Comparison of ENCODE assay signal across 8 mouse cellular contexts in genomic region chr17:21516201-21517129, GRCm38 (mm10). TPM values are rescaled to one million over a fixed set of nuclear protein-coding genes. Genes with fewer than 3 reads are reported as not detected.
A peak's percentile ranks its signal among the peaks of the same experiment; 100 is the strongest.
DNase-seq lines count a peak whose midpoint lies in the region; ATAC-seq and TF ChIP-seq lines count a peak whose summit lies in the region.

No protein-coding gene starts in this region.

- peak; percentile 90 for ATAC-seq in forebrain, postnatal 0 days

- H3K27ac ChIP-seq in forebrain, postnatal 0 days (ENCODE audit: low read depth, low read length): peak overlapping the region; percentile 82
- H3K27ac ChIP-seq in hindbrain, embryonic 10.5 days: peak overlapping the region; percentile 89

- peak; percentile 78 for DNase-seq in MN1 (ENCODE audit: low spot score)
- peak; percentile 47 to 56 for DNase-seq in cerebellum, adult 18-20 months
- peak; percentile 77 for DNase-seq in forebrain, postnatal 0 days
- DNase-seq in hindbrain, embryonic 10.5 days (ENCODE audit: low spot score): peak; percentile 83
- peak; percentile 53 for DNase-seq in layer of hippocampus, adult 9-11 months
- DNase-seq in lung, postnatal 14 days: peak; percentile 74
- peak; percentile 77 for DNase-seq in retina, embryonic 14.5 days (ENCODE audit: low spot score)
- DNase-seq in urinary bladder, adult 2 months (ENCODE audit: low spot score): peak; percentile 51

- no peak for TF ChIP-seq CTCF in forebrain, postnatal 0 days (IDR thresholded peaks at IDR 0.05; ENCODE audit: low read depth)

- no peaks in the 10 kb centered on the region for H3K27me3 ChIP-seq in forebrain, postnatal 0 days (ENCODE audit: insufficient read depth, low read length)
- H3K27me3 ChIP-seq in hindbrain, embryonic 10.5 days (ENCODE audit: insufficient read depth, poor library complexity, severe bottlenecking): no peaks in the 10 kb centered on the region

- 0 out of 2 replicates have a peak, but pooled peaks cover 2% of the 10 kb centered on the region for H3K4me1 ChIP-seq in forebrain, postnatal 0 days (ENCODE audit: insufficient read depth)
- H3K4me1 ChIP-seq in hindbrain, embryonic 10.5 days (replicated peaks): peaks cover 8% of the 10 kb centered on the region; the same call in 1 of the 2 replicates

- peak overlapping the region; percentile 81 for H3K4me2 ChIP-seq in forebrain, postnatal 0 days (ENCODE audit: low read depth)

- H3K36me3 ChIP-seq in forebrain, postnatal 0 days (ENCODE audit: insufficient read depth): peaks cover 5% of the 10 kb centered on the region; the same call in 1 of the 2 replicates
- no peaks in the 10 kb centered on the region for H3K36me3 ChIP-seq in hindbrain, embryonic 10.5 days

- H3K9me3 ChIP-seq in forebrain, postnatal 0 days (ENCODE audit: low read length): no peaks in the 10 kb centered on the region
- H3K9me3 ChIP-seq in hindbrain, embryonic 10.5 days: no peaks in the 10 kb centered on the region

- H3K9ac ChIP-seq in forebrain, postnatal 0 days: peak overlapping the region; percentile 56

- H3K4me3 ChIP-seq in forebrain, postnatal 0 days (ENCODE audit: low read depth, low read length): peak overlapping the region; percentile 48
- H3K4me3 ChIP-seq in hindbrain, embryonic 10.5 days: peak overlapping the region; percentile 57

- WGBS in forebrain, postnatal 0 days: 1% methylated on average over 37 of the region's 37 CpGs
- WGBS in hindbrain, embryonic 10.5 days: 0% methylated on average over 37 of the region's 37 CpGs

RNA-seq across cellular contexts. Expression of gene Zfp52, which starts 18.9 kb away (rescaled TPM):
- 3.2 and 4.9 TPM in 2 replicates for total RNA-seq in forebrain, postnatal 0 days (2014; rRNA removed)
- polyA plus RNA-seq in forebrain, postnatal 0 days (2015; fragmentation: Nextera tagmentation; extraction: Ambion mirVana): 1.7 and 2.1 TPM in 2 replicates
- polyA plus RNA-seq in hindbrain, embryonic 10.5 days (2016; fragmentation: Nextera tagmentation; extraction: Ambion mirVana): 1.5 and 2.0 TPM in 2 replicates
- 4.7 and 5.6 TPM in 2 replicates for polyA plus RNA-seq in urinary bladder, adult 2 months (2012; rRNA removed)

RNA-seq across cellular contexts. Expression of gene Zfp53, which starts 27.7 kb away (rescaled TPM):
- total RNA-seq in forebrain, postnatal 0 days (2014; rRNA removed): 6.2 and 6.6 TPM in 2 replicates
- polyA plus RNA-seq in forebrain, postnatal 0 days (2015; fragmentation: Nextera tagmentation; extraction: Ambion mirVana): 8.0 and 11.3 TPM in 2 replicates
- 6.3 and 9.6 TPM in 2 replicates for polyA plus RNA-seq in hindbrain, embryonic 10.5 days (2016; fragmentation: Nextera tagmentation; extraction: Ambion mirVana)
- 8.1 and 9.2 TPM in 2 replicates for polyA plus RNA-seq in urinary bladder, adult 2 months (2012; rRNA removed)

RNA-seq across cellular contexts. Expression of gene Zfp948, which starts 50.3 kb away (rescaled TPM):
- total RNA-seq in forebrain, postnatal 0 days (2014; rRNA removed): 21.0 and 21.8 TPM in 2 replicates
- polyA plus RNA-seq in forebrain, postnatal 0 days (2015; fragmentation: Nextera tagmentation; extraction: Ambion mirVana): 12.9 and 15.5 TPM in 2 replicates
- 12.1 and 13.9 TPM in 2 replicates for polyA plus RNA-seq in hindbrain, embryonic 10.5 days (2016; fragmentation: Nextera tagmentation; extraction: Ambion mirVana)
- 8.5 and 9.8 TPM in 2 replicates for polyA plus RNA-seq in urinary bladder, adult 2 months (2012; rRNA removed)

Comparison
In these comparisons a context has a peak if more than half of its experiments do, and no peak if none do; other contexts are left out.
1. Peak in every context shown above with its lines: DNase-seq, ATAC-seq, H3K4me3 ChIP-seq and H3K27ac ChIP-seq.